Mouse (Mus musculus): ENCODE measurements around the gene Pcmt1.

GRCm38 (mm10) chr10:7715056-7715455, 34.1 kb upstream of the Pcmt1 start:
- TF ChIP-seq POLR2A (IDR thresholded peaks at IDR 0.05; ENCODE audit: insufficient read depth, low read length) = no peak
- no peak for TF ChIP-seq CTCF (IDR thresholded peaks at IDR 0.05; ENCODE audit: low read depth, low read length)
- TF ChIP-seq EP300 (IDR thresholded peaks at IDR 0.05; ENCODE audit: insufficient read depth, low read depth, low read length) = 0 out of 2 replicates have a peak, but pooled peaks have one; percentile 28
